Mouse (Mus musculus): ENCODE measurements around the gene Crispld2. TPM values are rescaled to one million over a fixed set of nuclear protein-coding genes. Genes with fewer than 3 reads are reported as not detected.

Crispld2 gene
- polyA plus RNA-seq, 1 experiment from 2014 or later, result 11.1 TPM

- 87% methylated on average over 3 of the region's 3 CpGs for WGBS
These were observed 62.6 kb downstream of the Crispld2 start for GRCm38 (mm10) chr8:120054833-120055232.

DNA sequence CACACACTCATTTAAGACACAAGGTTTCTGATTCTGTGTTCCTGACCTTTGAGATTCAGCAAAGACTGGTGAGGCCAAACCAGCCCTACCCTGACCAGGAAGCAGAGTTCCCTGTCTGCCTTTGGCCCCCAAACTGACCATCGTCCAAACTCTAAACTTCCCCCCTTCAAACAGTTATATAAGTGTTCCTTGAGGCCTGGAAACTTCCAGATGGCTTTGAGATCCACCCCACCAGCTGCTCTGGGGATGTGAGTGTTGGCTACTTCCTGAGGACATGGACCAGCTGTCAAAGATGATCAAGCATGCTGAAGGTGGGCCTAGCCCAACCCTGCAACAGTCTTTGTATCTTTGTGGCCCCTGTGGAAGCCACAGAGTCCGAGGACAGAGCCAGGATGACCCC is 64.8 kb downstream of the Crispld2 start:
- H3K27me3 ChIP-seq, result no peaks in the 10 kb centered on the region
- no peaks in the 10 kb centered on the region for H3K4me1 ChIP-seq
- no peak overlapping the region for H3K4me2 ChIP-seq
- no peak for ATAC-seq (replicated peaks; ENCODE audit: low FRiP score)
- H3K36me3 ChIP-seq, result no peaks in the 10 kb centered on the region
- H3K9me3 ChIP-seq (replicated peaks), result no peaks in the 10 kb centered on the region; the same call in 1 of the 2 replicates
- H3K9ac ChIP-seq, result no peak overlapping the region
- 86% methylated on average over 2 of the region's 2 CpGs for WGBS
- no peak overlapping the region for H3K4me3 ChIP-seq (replicated peaks)
- H3K27ac ChIP-seq, result no peak overlapping the region

More at GRCm38 (mm10) chr8:120054833-120055232, 62.6 kb downstream of the Crispld2 start:
- Histone ChIP-seq H3K27me3 (no peaks in the 10 kb centered on the region), H3K9me3 (replicated peaks) (no peaks in the 10 kb centered on the region; the same call in 1 of the 2 replicates), H3K9ac (no peak overlapping the region), H3K4me2 (no peak overlapping the region), H3K4me3 (replicated peaks) (no peak overlapping the region), H3K4me1 (0 out of 2 replicates have a peak, but pooled peaks cover 7% of the 10 kb centered on the region), H3K27ac (no peak overlapping the region), H3K36me3 (no peaks in the 10 kb centered on the region)
- ATAC-seq (replicated peaks; ENCODE audit: low FRiP score), result no peak

- 87% methylated on average over 14 of the region's 14 CpGs for WGBS
- ATAC-seq (replicated peaks; ENCODE audit: low FRiP score), result no peak
These were observed 70.5 kb downstream of the Crispld2 start for GRCm38 (mm10) chr8:120062742-120063141.

GRCm38 (mm10) chr8:120063326-120063725 is 71.1 kb downstream of the Crispld2 start:
- no peak overlapping the region for H3K27ac ChIP-seq
- H3K27me3 ChIP-seq, result no peaks in the 10 kb centered on the region
- peaks cover 9% of the 10 kb centered on the region for H3K4me1 ChIP-seq
- ATAC-seq (replicated peaks; ENCODE audit: low FRiP score), result no peak
- H3K9ac ChIP-seq, result no peak overlapping the region
- no peaks in the 10 kb centered on the region for H3K9me3 ChIP-seq (replicated peaks)
- 71% methylated on average over 3 of the region's 3 CpGs for WGBS
- H3K4me2 ChIP-seq, result no peak overlapping the region
- H3K4me3 ChIP-seq (replicated peaks), result no peak overlapping the region
- no peaks in the 10 kb centered on the region for H3K36me3 ChIP-seq

More at GRCm38 (mm10) chr8:120062742-120063141, 70.5 kb downstream of the Crispld2 start:
- H3K36me3 ChIP-seq, result no peaks in the 10 kb centered on the region
- no peaks in the 10 kb centered on the region for H3K27me3 ChIP-seq
- H3K4me1 ChIP-seq, result peaks cover 3% of the 10 kb centered on the region
- no peak overlapping the region for H3K9ac ChIP-seq
- H3K4me3 ChIP-seq (replicated peaks), result no peak overlapping the region
- no peak overlapping the region for H3K4me2 ChIP-seq
- H3K27ac ChIP-seq, result no peak overlapping the region
- H3K9me3 ChIP-seq (replicated peaks), result no peaks in the 10 kb centered on the region

- 92% methylated on average over 8 of the region's 8 CpGs for WGBS
- H3K27ac ChIP-seq, result no peak overlapping the region
- H3K4me3 ChIP-seq (replicated peaks), result no peak overlapping the region
- ATAC-seq (replicated peaks; ENCODE audit: low FRiP score), result no peak
- no peak overlapping the region for H3K4me2 ChIP-seq
- H3K27me3 ChIP-seq, result no peaks in the 10 kb centered on the region
- H3K36me3 ChIP-seq, result no peaks in the 10 kb centered on the region
- no peaks in the 10 kb centered on the region for H3K9me3 ChIP-seq (replicated peaks)
- H3K9ac ChIP-seq, result no peak overlapping the region
- peaks cover 12% of the 10 kb centered on the region for H3K4me1 ChIP-seq
These were observed 73.4 kb downstream of the Crispld2 start for GRCm38 (mm10) chr8:120065611-120066010.

GRCm38 (mm10) chr8:120066226-120066625 is 74.0 kb downstream of the Crispld2 start:
- Histone ChIP-seq H3K9me3 (replicated peaks) (no peaks in the 10 kb centered on the region), H3K4me1 (peaks cover 12% of the 10 kb centered on the region), H3K4me2 (no peak overlapping the region), H3K36me3 (no peaks in the 10 kb centered on the region), H3K27me3 (no peaks in the 10 kb centered on the region), H3K9ac (no peak overlapping the region), H3K27ac (no peak overlapping the region), H3K4me3 (replicated peaks) (no peak overlapping the region)
- no peak for ATAC-seq (replicated peaks; ENCODE audit: low FRiP score)
- 90% methylated on average over 4 of the region's 4 CpGs for WGBS

- H3K9ac ChIP-seq, result no peak overlapping the region
- H3K27ac ChIP-seq, result peak overlapping the region; percentile 48
- no peak overlapping the region for H3K4me2 ChIP-seq
- WGBS, result 27% methylated on average over 19 of the region's 19 CpGs
- peak; percentile 68 for ATAC-seq (replicated peaks; ENCODE audit: low FRiP score)
- no peaks in the 10 kb centered on the region for H3K36me3 ChIP-seq
- H3K9me3 ChIP-seq (replicated peaks), result no peaks in the 10 kb centered on the region
- peaks cover 28% of the 10 kb centered on the region for H3K4me1 ChIP-seq
- H3K4me3 ChIP-seq (replicated peaks), result no peak overlapping the region
- no peaks in the 10 kb centered on the region for H3K27me3 ChIP-seq
These were observed 75.9 kb downstream of the Crispld2 start for GRCm38 (mm10) chr8:120067936-120068668.

GRCm38 (mm10) chr8:120071684-120072083 is 79.4 kb downstream of the Crispld2 start:
- peak; percentile 23 for ATAC-seq (replicated peaks; ENCODE audit: low FRiP score)
- no peak overlapping the region for H3K4me3 ChIP-seq (replicated peaks)
- no peaks in the 10 kb centered on the region for H3K9me3 ChIP-seq (replicated peaks)
- peaks cover 41% of the 10 kb centered on the region for H3K4me1 ChIP-seq
- H3K4me2 ChIP-seq, result no peak overlapping the region
- H3K36me3 ChIP-seq, result no peaks in the 10 kb centered on the region
- H3K27me3 ChIP-seq, result 0 out of 2 replicates have a peak, but pooled peaks cover 10% of the 10 kb centered on the region
- H3K9ac ChIP-seq, result no peak overlapping the region
- H3K27ac ChIP-seq, result peak overlapping the region; percentile 70
- WGBS, result 25% methylated on average over 4 of the region's 4 CpGs

GRCm38 (mm10) chr8:120072259-120072658 is 80.0 kb downstream of the Crispld2 start:
- H3K27me3 ChIP-seq, result 0 out of 2 replicates have a peak, but pooled peaks cover 10% of the 10 kb centered on the region
- H3K27ac ChIP-seq, result peak overlapping the region; percentile 76; the same call in 1 of the 2 replicates
- H3K4me1 ChIP-seq, result peaks cover 44% of the 10 kb centered on the region
- no peak for ATAC-seq (replicated peaks; ENCODE audit: low FRiP score)
- H3K4me3 ChIP-seq (replicated peaks), result no peak overlapping the region
- H3K9ac ChIP-seq, result no peak overlapping the region
- H3K36me3 ChIP-seq, result no peaks in the 10 kb centered on the region
- no peaks in the 10 kb centered on the region for H3K9me3 ChIP-seq (replicated peaks)
- WGBS, result 67% methylated on average over 9 of the region's 9 CpGs
- H3K4me2 ChIP-seq, result no peak overlapping the region

- no peak for ATAC-seq (replicated peaks; ENCODE audit: low FRiP score)
- Histone ChIP-seq H3K4me2 (no peak overlapping the region), H3K9ac (no peak overlapping the region), H3K4me3 (replicated peaks) (no peak overlapping the region), H3K27ac (peak overlapping the region; percentile 76), H3K9me3 (replicated peaks) (no peaks in the 10 kb centered on the region), H3K4me1 (peaks cover 40% of the 10 kb centered on the region), H3K27me3 (0 out of 2 replicates have a peak, but pooled peaks cover 10% of the 10 kb centered on the region), H3K36me3 (no peaks in the 10 kb centered on the region)
- 64% methylated on average over 8 of the region's 8 CpGs for WGBS
These were observed 80.6 kb downstream of the Crispld2 start for GRCm38 (mm10) chr8:120072827-120073226.

DNA sequence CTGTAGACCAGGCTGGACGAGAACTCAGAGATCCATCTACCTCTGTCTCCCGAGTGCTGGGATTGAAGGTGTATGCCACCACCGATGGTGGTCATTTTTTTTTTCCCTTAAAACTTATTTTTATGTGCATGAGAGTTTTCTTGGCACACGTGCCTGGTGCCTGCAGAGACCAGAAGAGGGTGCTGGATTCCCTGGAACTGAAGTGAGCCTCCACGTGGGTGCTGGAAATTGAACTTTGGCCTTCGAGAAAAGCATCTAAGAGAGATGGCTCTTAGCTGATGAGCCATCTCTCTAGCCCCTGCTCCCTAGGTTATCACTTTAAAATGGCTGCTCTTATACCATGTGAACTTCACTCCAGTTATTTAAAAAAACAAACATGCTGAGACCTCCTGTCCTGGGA is 82.3 kb downstream of the Crispld2 start:
- Histone ChIP-seq H3K9ac (no peak overlapping the region), H3K27ac (no peak overlapping the region), H3K36me3 (no peaks in the 10 kb centered on the region), H3K4me3 (replicated peaks) (no peak overlapping the region), H3K9me3 (replicated peaks) (no peaks in the 10 kb centered on the region), H3K4me2 (no peak overlapping the region), H3K27me3 (0 out of 2 replicates have a peak, but pooled peaks cover 10% of the 10 kb centered on the region), H3K4me1 (peaks cover 32% of the 10 kb centered on the region)
- ATAC-seq (replicated peaks; ENCODE audit: low FRiP score), result no peak
- WGBS, result 73% methylated on average over 6 of the region's 6 CpGs

- H3K9me3 ChIP-seq (replicated peaks), result no peaks in the 10 kb centered on the region
- 0 out of 2 replicates have a peak, but pooled peaks cover 10% of the 10 kb centered on the region for H3K27me3 ChIP-seq
- no peak overlapping the region for H3K9ac ChIP-seq
- no peak overlapping the region for H3K4me3 ChIP-seq (replicated peaks)
- no peak for ATAC-seq (replicated peaks; ENCODE audit: low FRiP score)
- WGBS, result 54% methylated on average over 6 of the region's 6 CpGs
- peaks cover 32% of the 10 kb centered on the region for H3K4me1 ChIP-seq
- no peak overlapping the region for H3K4me2 ChIP-seq
- H3K36me3 ChIP-seq, result peaks cover 1% of the 10 kb centered on the region; the same call in 1 of the 2 replicates
- H3K27ac ChIP-seq, result no peak overlapping the region
These were observed 83.1 kb downstream of the Crispld2 start for GRCm38 (mm10) chr8:120075347-120075746.

All from kidney, embryonic 15.5 days (tissue).